Mouse (Mus musculus): Measurements from ENCODE around the gene Vmn1r173. TPM values are rescaled to one million over a fixed set of nuclear protein-coding genes. Genes with fewer than 3 reads are reported as not detected.
"Not testable (repeated sequence)": the region's sequence is repeated elsewhere in the genome, so short reads cannot be mapped to it uniquely, and the experiment has no call there.

Vmn1r173 gene
- polyA plus RNA-seq (2014; fragmentation: Nextera tagmentation; extraction: Ambion mirVana): not detected in 2 replicates

GRCm38 (mm10) chr7:23700403-23700802, at the start of gene Vmn1r173:
TSS of gene Vmn1r173 (plus strand) at chr7:23700703.
- not testable (repeated sequence) for H3K4me1 ChIP-seq (replicated peaks; ENCODE audit: control insufficient read depth, insufficient read depth, low read length); DNase-seq (ENCODE audit: low spot score); H3K9me3 ChIP-seq (ENCODE audit: control insufficient read depth, low read length); H3K4me2 ChIP-seq (replicated peaks; ENCODE audit: low read depth, low read length); ATAC-seq (ENCODE audit: low FRiP score); H3K27me3 ChIP-seq (ENCODE audit: control insufficient read depth, insufficient read depth, low read length); H3K9ac ChIP-seq (ENCODE audit: low read depth, low read length); H3K4me3 ChIP-seq (ENCODE audit: low read depth, low read length); H3K27ac ChIP-seq (ENCODE audit: low read depth, low read length); H3K36me3 ChIP-seq (ENCODE audit: control insufficient read depth, insufficient read depth, low read length)
- WGBS: 60% methylated on average over 1 of the region's 1 CpGs

GRCm38 (mm10) chr7:23658016-23658415, 42.5 kb upstream of the Vmn1r173 start, which contains the start of gene Vmn1r172:
TSS of gene Vmn1r172 (plus strand) at chr7:23658316.
- DNase-seq (ENCODE audit: low spot score) (no peak), ATAC-seq (ENCODE audit: low FRiP score) (no peak)
- whole genome bisulfite sequencing: 77% methylated on average over 2 of the region's 2 CpGs
- H3K4me3 ChIP-seq (ENCODE audit: low read depth, low read length): no peak within 1 kb of the TSS
- H3K27me3 ChIP-seq (ENCODE audit: control insufficient read depth, insufficient read depth, low read length): no peaks in the 10 kb centered on the region
- H3K9me3 ChIP-seq (ENCODE audit: control insufficient read depth, low read length): no peaks in the 10 kb centered on the region
- no peak within 1 kb of the TSS for H3K27ac ChIP-seq (ENCODE audit: low read depth, low read length)
- H3K4me2 ChIP-seq (replicated peaks; ENCODE audit: low read depth, low read length): no peak within 1 kb of the TSS
- H3K4me1 ChIP-seq (replicated peaks; ENCODE audit: control insufficient read depth, insufficient read depth, low read length): no peaks in the 10 kb centered on the region
- no peaks in the 10 kb centered on the region for H3K36me3 ChIP-seq (ENCODE audit: control insufficient read depth, insufficient read depth, low read length)
- no peak within 1 kb of the TSS for H3K9ac ChIP-seq (ENCODE audit: low read depth, low read length)

GRCm38 (mm10) chr7:23751970-23752369, 51.5 kb downstream of the Vmn1r173 start, which contains the start of gene Vmn1r174:
TSS of gene Vmn1r174 (plus strand) at chr7:23752270.
- not testable (repeated sequence) for H3K4me2 ChIP-seq (replicated peaks; ENCODE audit: low read depth, low read length); H3K27ac ChIP-seq (ENCODE audit: low read depth, low read length); H3K36me3 ChIP-seq (ENCODE audit: control insufficient read depth, insufficient read depth, low read length); H3K4me1 ChIP-seq (replicated peaks; ENCODE audit: control insufficient read depth, insufficient read depth, low read length); H3K4me3 ChIP-seq (ENCODE audit: low read depth, low read length); H3K27me3 ChIP-seq (ENCODE audit: control insufficient read depth, insufficient read depth, low read length); ATAC-seq (ENCODE audit: low FRiP score); DNase-seq (ENCODE audit: low spot score); H3K9ac ChIP-seq (ENCODE audit: low read depth, low read length); H3K9me3 ChIP-seq (ENCODE audit: control insufficient read depth, low read length)
- 58% methylated on average over 1 of the region's 1 CpGs for WGBS

Other genes with a start within 250 kb of the Vmn1r173 start
- not detected in 2 replicates for gene Vmn1r167, start 193.5 kb upstream of the Vmn1r173 start, polyA plus RNA-seq (2014; fragmentation: Nextera tagmentation; extraction: Ambion mirVana)
- gene Vmn1r168, start 161.0 kb upstream of the Vmn1r173 start, polyA plus RNA-seq (2014; fragmentation: Nextera tagmentation; extraction: Ambion mirVana): not detected in 2 replicates
- not detected in 2 replicates for gene Vmn1r169, start 125.2 kb upstream of the Vmn1r173 start, polyA plus RNA-seq (2014; fragmentation: Nextera tagmentation; extraction: Ambion mirVana)
- not detected in 2 replicates for gene Vmn1r170, start 94.5 kb upstream of the Vmn1r173 start, polyA plus RNA-seq (2014; fragmentation: Nextera tagmentation; extraction: Ambion mirVana)
- not detected in 2 replicates for gene Vmn1r171, start 70.0 kb upstream of the Vmn1r173 start, polyA plus RNA-seq (2014; fragmentation: Nextera tagmentation; extraction: Ambion mirVana)
- not detected in 2 replicates for gene Vmn1r172, start 42.4 kb upstream of the Vmn1r173 start, polyA plus RNA-seq (2014; fragmentation: Nextera tagmentation; extraction: Ambion mirVana)
- gene Vmn1r174, start 51.6 kb downstream of the Vmn1r173 start, polyA plus RNA-seq (2014; fragmentation: Nextera tagmentation; extraction: Ambion mirVana): not detected in 2 replicates
- gene Vmn1r175, start 109.9 kb downstream of the Vmn1r173 start, polyA plus RNA-seq (2014; fragmentation: Nextera tagmentation; extraction: Ambion mirVana): not detected in 2 replicates
- gene Vmn1r176, start 136.7 kb downstream of the Vmn1r173 start, polyA plus RNA-seq (2014; fragmentation: Nextera tagmentation; extraction: Ambion mirVana): not detected in 2 replicates
- not detected in 2 replicates for gene Vmn1r177, start 165.7 kb downstream of the Vmn1r173 start, polyA plus RNA-seq (2014; fragmentation: Nextera tagmentation; extraction: Ambion mirVana)
- not detected in 2 replicates for gene Vmn1r178, start 191.3 kb downstream of the Vmn1r173 start, polyA plus RNA-seq (2014; fragmentation: Nextera tagmentation; extraction: Ambion mirVana)
- gene Vmn1r179, start 226.3 kb downstream of the Vmn1r173 start, polyA plus RNA-seq (2014; fragmentation: Nextera tagmentation; extraction: Ambion mirVana): not detected in 2 replicates
- not detected in 2 replicates for gene Vmn1r180, start 249.9 kb downstream of the Vmn1r173 start, polyA plus RNA-seq (2014; fragmentation: Nextera tagmentation; extraction: Ambion mirVana)